Mouse (Mus musculus) spleen, adult 18-20 months (tissue): ENCODE measurements around the gene Gm26992.
"Not testable (repeated sequence)": the region's sequence is repeated elsewhere in the genome, so short reads cannot be mapped to it uniquely, and the experiment has no call there.

Experiments used
- DNase-seq, 2 experiments: peaks; one replicate each; pipeline ENCODE4 v3.0.0; 2022; ENCODE audit warnings: mixed read lengths in 2 of 2

Gene Gm26992

DNA sequence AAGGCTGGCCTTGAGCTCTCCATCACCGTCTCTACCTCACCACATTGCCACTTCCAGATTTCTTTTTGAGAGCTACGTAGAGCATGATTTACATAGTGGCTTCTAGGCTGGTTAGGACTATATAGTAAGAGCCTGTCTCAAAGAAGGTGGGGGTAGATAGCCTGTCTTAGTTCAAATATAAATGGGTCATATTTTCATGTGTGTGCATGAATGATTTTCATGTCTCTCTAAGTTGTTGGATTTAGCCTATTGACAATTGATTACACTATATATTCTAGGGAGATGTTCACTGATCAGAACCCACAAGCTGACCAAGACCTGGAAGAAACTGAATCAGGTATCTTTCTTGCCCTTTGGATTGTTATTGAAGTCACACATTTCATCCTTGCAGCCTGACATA, at the start of gene Gm26992:
Gene Gm26992, plus strand, starts transcription at position 301 of the 400 bp plus-strand sequence.
- DNase-seq, result no peak

DNA sequence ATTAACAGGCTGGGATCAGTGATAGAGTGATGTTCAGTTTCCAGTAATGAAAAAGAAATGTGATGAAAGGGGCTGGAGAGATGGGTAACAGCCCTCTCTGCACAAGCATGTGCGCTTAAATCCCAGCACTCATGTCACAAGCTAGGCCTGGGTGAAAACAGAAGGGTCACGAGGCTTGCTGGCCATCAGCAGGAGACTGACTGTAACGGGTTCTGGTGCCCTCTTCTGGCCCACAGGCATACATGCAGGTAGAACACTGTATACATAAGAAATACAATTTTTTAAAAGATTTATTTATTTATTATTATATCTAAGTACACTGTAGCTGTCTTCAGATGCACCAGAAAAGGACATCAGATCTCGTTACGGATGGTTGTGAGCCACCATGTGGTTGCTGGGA, 47.6 kb upstream of the Gm26992 start:
- no peak for DNase-seq

DNA sequence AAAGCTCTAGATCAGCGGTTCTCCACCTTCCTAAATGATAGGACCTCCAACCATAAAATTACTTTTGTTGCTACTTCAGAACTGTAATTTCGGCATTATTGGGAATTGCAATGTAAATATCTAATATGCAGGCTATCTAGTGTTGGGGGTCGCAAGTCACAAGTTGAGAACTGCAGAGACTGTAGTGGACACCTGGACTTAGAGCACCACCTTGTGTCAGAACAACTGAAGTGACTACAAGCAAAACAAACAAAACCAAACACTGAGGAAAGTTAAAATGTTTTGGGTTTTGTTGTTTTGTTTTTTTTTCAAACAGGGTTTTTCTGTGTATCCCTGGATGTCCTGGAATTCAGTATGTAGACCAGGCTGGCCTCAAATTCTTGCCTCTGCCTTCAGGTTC, 37.3 kb upstream of the Gm26992 start:
- DNase-seq, result no peak

DNA sequence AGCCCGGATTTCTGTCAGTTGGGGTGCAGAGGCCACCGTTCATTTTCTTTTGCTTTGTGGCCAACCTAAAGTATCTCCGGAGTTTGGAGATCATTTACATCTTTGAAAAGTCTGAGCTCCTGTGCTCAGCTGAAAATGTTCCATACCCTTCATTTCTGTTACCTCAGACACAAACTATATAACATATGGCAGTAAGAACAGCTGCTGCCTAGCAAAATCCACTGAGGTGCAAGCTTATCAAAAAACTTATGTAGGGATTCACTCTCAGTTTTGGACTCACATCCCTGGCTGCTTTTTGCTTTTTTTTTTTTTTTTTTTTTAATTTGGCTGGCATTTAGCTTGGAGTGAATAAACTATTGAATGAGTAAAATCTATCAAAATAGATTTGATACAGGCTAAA, 33.7 kb upstream of the Gm26992 start:
- DNase-seq, result no peak

DNA sequence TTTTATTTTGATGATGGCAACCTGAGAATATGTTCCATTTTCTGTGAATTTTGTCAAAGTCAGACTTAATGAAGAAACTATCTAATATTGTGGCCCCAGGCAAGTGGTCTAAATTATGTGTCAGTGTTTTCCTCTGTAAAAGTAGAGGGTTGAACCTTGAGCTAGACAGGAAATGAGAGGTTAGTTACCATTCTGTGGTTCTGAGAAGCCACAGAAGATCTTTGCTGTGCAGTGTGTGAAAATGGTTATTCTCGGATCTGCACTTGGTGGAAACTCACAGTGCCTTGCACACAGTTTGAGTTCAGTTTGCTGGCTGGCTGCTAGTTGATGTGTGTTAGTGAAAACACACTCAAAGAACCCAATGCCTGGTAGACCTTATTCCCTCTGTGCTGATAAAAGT, 28.0 kb upstream of the Gm26992 start:
- DNase-seq, result no peak

DNA sequence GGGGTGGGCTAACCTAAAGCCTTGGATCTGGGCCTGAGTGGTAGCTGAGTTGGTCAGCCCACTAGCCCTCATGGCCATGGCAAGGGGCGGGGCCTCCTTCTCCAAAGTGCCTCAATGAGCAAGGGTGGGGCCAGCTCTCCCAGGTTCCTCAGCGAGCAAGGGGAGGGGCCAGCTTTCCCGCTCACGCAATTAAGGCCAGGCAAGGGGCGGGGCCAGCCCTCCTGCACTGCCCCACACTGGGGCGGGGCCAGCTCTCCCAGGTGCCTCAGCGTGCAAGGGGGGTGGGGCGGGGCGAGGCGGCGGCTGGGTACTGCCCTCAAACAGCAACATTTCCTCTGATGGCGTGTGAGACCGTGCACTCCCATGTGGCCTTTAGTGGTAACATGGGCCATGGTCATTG, 16.8 kb upstream of the Gm26992 start:
- no peak for DNase-seq

DNA sequence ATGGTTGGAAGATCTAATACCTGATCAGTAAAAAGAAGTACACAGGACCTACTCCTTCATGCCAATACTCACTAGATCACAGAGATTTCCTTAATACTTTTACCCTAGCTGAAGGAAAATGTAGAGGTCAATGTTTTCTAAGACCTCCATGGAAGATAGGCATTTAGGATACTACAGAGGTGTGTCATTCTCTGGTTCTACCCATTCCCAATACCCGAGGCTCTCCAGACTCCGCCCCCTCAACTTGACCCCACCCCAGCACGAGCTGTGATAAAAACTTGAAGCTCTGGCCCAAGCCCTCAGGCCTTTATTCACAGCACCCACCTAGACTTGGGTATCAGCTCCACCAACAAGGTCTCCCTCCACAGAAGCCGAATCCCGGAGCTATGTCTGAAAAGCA, 7.6 kb upstream of the Gm26992 start, which contains the start of gene Tsx:
Gene Tsx, plus strand, starts transcription at position 301 of the 400 bp plus-strand sequence.
- no peak for DNase-seq

DNA sequence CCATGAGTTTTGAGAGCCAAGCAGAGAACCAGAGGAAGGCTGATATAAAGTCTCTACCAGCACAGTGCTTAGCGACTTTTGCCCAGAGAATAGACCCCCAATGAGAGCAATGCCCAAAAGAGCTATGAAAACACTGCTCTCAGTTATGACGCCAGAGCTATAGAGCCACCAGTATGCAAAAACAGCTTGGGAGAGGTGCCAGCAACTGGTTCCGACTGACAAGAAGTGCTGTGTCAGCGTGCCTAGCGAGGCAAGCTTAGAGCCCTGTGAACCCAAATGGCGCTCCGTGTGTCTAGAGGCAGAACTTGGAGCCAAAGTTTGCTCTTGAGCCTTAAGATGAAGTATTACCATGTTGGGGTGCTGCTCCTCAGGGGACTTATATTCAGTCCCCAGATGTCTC, 5.9 kb downstream of the Gm26992 start:
- no peak for DNase-seq

DNA sequence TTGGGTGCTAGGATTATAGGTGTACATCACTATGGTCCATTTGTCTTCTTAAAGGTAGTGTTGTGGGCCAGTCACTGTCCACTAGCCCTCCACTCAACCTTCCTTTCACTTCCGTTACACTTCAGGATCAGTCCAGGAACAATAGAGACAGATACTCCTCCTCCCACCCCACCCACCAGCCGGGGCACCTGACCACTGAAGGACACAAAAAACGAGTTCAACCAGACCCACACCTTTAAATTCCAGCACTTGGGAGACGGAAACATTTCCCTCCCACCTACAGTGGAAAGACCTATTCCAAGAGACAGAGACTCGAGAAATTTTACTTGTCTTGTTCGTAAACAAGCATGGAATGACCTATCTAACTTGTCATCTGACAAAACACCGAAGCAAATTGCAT, 10.5 kb downstream of the Gm26992 start:
- no peak for DNase-seq

DNA sequence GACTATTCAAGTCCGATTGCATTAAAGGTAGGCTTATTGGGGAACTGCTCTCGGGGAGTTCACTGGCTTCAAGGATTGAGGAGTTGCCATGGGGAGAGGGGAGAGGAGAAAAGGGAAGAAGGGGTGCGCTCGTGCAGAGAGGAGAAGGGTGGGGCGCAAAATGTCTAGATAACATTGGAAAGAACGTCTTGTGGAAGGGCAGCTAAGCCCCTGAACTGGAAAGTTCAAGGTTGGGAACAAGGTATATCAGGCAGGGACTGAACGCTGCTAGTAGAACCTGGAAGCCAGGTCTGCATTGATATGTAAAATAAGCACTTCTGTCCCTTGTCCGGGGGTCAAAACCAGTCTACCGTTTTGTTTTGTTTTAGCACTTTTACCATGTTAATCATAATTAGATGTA, 16.2 kb downstream of the Gm26992 start:
- no peak for DNase-seq

DNA sequence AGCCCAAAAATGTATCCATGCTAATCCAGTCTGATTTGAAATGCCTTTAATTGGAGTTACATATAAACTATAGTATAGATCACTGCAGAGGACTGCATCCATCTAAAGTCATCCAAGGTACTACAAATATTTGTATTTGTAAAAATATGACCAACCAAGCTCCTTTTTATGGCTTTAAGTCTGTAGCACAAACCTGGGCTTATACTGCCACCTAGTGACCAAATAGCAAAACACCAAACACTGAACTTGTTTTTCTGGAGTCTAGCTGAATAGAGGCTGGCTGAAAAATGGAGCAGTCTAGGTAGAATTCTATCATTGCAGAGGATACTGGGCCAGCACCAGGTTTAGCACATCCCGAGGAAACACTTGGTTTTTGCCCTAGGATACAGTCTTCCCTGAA, 19.0 kb downstream of the Gm26992 start:
- DNase-seq, result no peak

DNA sequence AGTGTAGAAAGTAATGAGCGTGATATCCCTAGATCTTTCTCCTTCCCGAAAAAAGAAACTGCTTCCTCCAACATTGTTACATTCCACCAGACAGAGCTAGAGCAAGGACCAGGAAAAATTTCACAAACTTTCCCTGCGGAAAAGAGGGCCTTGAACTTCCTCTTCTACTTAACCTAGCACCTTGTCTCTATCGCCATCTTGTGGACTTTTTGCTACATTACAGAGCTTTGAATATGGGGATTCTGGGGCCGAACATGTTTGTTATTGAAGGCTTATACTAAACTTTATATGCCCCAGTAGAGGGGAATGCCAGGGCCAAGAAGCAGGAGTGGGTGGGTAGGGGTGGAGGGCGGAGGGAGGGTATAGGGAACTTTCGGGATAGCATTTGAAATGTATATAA, 21.9 kb downstream of the Gm26992 start:
- no peak for DNase-seq

DNA sequence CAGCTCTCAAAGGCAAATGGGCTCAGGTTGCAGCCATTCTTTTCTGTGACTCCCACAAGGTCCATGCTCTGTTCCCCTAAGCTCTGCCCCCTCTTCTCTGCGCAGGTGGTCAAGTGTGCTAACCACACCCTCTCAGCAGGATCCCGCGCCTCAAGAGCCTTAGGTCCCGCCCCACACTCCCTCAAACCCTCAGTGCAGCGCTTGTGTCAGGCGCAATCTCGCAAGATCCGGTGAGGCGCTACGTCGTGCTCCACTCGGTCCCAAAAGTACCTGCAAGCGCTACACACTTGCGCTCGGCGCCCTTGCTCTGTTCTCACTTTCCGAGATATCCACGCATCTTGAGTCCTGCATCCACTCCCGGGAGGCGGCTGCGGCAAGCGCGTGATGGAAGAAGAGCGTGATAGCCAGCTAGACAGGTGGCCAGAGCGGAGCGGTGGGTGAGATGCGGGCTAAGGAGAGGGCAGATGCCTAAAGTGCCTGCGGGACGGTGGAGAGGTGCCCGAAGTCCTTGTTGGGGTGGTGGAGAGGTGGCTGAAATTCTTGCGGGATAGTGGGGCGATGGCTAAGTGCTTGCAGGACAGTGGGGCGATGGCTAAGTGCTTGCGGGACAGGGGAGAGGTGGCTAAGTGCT, 25.8 kb downstream of the Gm26992 start:
- DNase-seq, result peak in 1 of 2 experiments; percentile 50

DNA sequence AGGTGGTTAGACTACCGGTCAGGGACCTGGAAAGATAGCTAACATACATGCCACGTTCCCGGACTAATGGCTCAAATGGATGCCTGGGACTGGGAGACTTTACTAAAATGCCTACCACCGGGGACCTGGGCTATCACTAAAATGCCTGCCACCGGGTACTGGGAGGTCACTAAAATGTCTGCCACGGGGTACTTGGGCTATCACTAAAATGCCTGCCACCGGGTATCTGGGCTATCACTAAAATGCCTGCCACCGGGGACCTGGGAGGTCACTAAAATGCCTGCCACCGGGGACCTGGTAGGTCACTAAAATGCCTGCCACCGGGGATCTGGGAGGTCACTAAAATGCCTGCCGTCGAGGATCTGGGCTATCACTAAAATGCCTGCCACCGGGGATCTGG, 26.6 kb downstream of the Gm26992 start:
- not testable (repeated sequence) for DNase-seq

DNA sequence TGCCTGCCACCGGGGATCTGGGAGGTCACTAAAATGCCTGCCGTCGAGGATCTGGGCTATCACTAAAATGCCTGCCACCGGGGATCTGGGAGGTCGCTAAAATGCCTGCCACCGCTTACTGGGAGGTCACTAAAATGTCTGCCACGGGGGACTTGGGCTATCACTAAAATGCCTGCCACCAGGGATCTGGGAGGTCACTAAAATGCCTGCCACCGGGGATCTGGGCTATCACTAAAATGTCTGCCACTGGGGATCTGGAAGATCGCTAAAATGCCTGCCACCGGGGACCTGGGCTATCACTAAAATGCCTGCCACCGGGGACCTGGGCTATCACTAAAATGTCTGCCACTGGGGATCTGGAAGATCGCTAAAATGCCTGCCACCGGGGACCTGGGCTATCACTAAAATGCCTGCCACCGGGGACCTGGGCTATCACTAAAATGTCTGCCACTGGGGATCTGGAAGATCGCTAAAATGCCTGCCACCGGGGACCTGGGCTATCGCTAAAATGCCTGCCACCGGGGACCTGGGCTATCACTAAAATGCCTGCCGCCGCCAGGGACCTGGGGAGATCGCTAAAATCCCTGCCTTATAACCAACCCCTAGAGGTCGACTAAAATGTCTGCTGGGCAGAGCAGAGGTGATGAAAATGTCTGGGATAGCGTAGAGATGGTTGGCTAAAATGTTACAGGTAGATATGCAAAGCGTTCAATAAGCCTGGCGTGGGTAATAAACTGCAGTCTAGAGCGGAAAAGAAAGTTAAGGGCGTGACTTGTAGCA, 27.3 kb downstream of the Gm26992 start:
- DNase-seq, result not testable (repeated sequence)

DNA sequence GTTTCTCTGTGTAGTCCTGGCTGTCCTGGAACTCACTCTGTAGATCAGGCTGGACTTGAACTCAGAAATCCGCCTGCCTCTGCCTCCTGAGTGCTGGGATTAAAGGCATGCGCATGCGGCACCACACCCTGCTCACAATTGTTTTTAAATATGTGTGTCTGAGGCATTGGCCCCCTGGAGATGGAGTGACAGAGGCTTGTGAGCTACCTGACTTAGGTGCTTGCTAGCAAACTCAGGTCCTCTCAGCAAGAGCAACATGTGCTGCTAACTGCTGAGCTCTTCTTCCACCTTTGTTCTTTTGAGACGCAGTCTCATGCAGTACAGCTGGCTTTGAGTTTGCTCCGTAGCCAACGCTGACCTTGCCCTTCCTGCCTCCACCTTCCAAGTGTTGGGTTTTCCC, 31.0 kb downstream of the Gm26992 start:
- no peak for DNase-seq

DNA sequence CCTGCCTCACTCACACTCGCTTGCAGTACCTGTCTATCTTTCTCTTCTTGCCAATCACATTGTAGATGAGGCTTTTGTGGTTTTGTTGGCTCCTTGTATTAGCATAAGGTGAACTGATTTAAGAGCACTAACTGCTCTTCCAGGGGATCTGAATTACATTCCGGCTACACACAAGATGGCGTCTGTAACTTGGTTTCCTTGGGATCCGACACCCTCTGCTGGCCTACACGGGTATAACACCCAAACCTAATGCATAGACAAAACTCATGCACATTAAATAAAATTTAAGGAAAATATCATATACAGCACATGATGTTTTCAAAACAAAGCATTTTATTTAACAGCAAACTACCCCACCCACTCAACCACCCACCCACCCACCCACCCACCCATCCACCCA, 38.2 kb downstream of the Gm26992 start:
- DNase-seq, result no peak

DNA sequence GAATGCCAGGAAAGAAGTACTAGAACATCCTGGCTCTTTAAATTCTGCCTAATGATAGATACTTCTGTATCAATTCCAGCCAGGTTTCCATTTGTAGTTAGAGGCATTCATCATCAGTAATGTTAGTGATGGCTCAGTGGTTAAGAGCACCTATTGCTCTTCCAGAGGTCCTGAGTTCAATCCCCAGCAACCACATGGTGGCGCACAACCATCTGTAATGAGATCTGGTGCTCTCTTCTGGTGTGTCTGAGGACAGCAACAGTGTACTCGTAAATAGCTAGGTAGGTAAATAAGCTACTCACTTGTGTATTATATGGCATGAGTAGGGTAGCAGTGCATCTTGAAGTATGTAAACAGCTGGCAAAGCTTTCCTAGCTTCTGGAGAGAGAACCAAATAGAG, 47.2 kb downstream of the Gm26992 start:
- no peak for DNase-seq

DNA sequence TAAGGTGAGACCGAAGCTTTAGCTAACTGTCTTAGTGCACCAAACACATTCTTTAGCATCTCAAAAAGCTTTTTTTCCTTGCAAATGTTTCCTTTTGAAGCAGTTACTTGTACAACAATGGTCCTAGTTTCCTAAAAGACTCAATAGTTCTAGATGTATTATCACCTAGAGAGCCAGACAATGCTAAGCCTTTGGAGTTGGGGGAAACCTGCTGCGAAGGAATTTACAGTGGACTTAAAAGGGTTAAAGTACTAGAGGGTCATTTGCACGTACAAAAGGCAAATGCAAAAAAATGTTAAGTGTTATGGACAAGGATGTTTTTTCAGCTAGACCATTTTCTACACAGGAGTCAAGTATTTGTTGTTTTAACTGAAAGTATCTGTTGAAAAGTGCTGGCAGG, 50.5 kb downstream of the Gm26992 start:
- no peak for DNase-seq

DNA sequence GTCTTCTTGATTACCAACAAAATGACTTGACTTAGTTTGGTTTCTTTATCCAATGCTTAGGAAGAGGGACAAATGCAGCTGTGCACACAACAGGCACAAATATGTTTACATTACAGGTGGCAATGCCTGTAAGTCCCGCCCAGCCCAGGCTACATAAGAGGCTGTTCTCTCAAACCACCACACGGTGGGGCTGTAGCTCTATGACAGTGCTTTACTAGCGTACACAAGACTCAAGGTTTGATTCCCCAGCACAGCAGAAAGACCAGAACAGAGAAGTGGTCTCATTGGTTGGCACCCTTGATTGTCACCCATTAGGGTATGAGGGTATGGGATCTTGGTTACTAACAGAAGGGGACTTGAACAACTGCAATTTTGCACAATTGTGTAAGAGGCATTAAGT, 55.7 kb downstream of the Gm26992 start:
- DNase-seq, result peak; percentile 63 to 64

DNA sequence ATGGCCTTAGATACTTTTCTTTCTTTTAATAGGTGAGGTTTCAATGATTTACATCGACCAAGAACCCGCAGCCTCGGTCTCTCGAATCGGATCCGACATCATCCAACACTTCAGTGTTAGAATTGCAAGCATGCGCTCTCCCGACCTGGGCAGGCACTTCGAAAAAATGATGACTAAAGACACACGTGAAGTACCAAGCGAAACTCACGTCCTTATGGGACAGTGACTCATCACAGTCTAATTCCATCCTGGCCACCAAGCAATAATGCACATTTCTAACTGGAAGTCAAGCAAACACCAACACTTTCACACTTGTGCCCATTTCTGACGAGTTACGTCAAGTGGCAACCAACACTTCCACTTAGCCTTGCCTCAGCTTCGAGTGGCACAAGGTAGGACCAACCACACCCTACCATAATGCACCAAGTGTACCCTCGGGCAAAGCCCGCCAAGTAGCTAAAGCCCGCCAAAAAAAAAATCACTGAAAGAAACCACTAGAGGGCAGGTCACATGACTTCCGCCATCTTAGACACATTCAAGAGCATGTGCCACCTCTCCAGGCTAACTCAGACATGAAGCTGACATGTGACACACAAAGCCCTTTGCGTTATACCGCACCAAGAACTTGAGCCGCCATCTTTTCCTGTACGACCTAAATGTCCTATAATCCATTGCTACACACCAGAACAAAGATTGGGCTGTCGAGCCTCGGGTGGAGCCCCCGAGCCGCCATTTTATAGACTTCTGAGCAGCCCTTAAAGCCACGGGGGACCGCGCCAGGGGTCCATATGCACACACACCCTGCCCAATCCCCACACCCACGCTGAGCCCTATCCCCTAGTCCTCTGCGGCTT, 59.7 kb downstream of the Gm26992 start:
- peak in 1 of 2 experiments; percentile 35 for DNase-seq

DNA sequence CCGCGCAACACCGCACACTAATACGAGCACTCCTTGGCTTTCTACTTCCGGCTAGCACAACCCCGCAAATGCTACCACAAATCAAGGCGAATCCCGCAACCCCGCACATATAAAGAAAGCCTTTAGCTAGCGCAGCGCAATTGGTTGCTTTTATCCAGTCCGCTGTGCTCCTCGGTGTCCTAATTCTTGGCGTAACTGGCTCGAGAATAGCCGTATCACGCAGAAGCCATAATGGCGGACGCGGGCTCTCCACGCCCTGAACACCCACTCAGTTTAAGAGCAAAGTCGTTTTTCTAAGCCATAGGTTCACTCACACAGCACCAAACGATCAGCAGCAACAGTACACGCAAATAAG, 60.3 kb downstream of the Gm26992 start:
- DNase-seq, result no peak

DNA sequence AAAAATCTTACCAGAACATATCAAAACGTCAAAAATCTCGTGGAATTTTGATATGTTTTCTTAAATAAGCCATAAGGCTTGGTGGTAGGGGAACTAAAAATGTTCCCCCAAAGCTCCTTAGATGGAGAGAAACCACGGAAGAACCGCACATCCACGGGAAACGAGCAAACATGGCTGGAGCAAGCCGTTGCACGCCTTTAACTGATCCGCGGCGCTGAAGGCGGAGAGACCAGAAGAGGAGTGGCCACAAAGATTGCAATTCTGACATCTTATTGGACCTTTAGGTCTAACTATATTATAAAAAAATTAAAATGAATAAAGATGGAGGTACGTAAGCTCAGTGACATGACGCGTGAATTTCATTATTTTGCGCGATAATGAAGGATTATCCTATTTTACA, 61.2 kb downstream of the Gm26992 start:
- peak in 1 of 2 experiments; percentile 51 for DNase-seq

DNA sequence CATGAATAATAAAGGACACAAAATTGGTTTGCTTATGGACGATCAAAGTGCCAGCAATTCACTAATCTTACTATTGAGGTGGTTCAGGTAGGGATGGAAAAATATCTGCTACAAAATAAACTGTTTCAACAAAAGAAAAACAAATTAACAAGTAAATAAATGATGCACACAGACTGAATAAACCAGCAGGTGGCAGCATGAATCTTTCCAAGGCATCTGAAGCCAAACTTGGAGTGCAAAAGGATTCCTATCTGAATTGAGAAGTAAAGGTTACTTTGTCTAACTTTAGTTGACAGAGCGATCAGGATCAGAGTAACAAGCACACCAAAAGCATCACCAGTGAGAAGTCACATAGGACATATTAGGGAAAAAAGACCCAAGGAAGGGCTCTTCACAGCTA, 62.2 kb downstream of the Gm26992 start:
- peak in 1 of 2 experiments; percentile 32 for DNase-seq
